Mouse (Mus musculus): ENCODE results near the gene 1600014C23Rik.

Gene 1600014C23Rik

DNA sequence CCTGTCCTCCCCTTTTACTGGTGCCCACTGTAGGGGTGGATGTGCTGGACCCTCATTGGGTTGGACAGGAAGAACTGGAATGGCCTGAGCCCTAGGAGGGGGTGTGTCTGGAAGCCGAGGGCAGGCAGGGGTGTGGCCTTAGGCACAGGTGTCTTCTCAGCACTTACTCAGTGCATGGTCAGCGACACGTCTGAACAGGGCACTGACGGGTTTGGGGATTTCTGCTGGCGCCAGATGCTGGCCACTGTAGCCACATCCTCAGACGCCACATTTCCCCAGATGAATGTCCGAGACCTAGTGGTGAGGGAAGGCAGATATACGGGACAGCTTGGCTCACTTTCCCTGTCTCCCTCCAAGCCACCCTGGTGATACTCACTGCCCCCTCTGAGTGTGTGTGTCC lies 18.4 kb upstream of the 1600014C23Rik start:
- DNase-seq (ENCODE audit: low spot score in 2 of 2) = no peak

DNA sequence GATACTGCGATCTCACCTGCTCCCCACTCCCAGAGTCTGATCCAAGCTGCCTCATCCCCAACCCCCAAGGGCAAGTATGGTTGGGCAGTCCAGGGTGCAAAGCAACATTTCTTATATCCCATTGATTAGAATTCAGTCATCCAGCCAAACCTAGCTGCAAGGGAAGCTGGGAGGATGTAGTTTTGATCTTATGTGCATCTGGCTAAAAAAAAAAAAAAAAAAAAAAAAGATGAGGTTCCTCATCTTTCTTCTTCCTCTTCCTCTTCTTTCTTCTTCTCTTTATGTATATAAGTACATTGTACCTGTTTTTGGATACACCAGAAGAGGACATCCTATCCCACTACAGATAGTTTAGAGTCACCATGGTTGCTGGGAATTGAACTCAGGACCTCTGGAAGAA lies 17.7 kb upstream of the 1600014C23Rik start:
- no peak for DNase-seq (ENCODE audit: low spot score in 2 of 2)

- DNase-seq (ENCODE audit: low spot score in 2 of 2) = no peak
Observed at GRCm38 (mm10) chr17:45749100-45749499, 15.5 kb upstream of the 1600014C23Rik start.

DNA sequence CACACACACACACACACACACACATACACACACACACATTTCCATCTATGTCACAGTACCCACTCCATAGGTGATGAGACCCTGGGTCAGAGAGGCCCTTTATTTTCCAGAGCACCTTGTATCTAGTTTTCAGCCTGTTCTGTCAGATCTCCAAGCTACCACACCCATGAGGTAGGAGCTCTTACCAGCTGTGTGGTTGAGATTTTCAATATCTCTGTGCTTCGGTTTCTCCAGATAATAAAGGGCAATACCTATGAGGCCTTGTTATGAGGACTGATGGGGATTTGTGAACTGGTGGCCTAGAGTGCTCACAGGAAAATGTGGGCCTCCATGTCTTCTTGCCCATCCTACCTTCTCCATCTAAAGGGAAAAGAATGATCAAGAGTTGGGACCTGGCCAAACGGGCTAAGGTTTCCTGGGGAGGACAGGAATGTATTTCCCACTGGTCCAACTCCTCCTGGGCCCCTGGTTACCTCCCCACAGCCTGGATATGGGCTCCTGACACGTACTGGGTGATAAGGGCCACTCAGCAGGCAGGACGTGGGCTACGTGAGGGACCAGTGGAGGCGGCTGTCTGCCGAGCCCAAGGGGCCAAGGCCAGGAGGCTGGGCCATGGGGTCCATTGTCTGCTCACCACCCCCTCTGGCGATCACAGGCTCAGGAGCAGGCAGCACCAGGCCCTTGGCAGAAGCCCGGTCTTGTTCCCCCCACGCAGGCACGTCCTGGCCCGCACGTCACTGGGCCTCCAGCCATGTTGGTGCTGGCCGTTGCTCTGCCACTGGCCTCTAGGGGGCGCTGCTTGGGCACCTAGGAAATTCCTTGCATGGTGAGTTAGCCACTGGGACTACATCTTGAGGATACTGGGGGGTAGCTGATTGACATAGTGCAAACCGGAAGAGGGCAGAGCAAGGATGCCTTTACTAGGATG lies 14.5 kb upstream of the 1600014C23Rik start:
- DNase-seq (ENCODE audit: low spot score in 2 of 2) = no peak

DNA sequence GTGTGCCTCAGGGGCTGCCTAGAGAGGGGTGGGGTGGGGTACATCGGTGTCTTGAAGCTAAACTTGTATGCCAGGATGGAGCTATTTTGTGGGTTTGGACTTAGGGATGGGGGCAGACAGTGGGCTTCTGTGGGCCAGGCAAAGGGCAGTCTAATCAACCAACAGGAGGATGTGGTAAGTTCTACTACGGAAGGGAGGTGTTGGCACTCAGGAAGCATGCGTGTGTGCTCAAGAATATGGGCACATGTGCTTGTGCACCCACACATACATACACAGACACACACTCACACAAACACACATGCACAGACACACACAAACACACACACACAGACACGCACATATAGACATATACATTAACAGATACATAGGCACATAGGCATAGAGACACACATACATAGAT lies 13.6 kb upstream of the 1600014C23Rik start:
- no peak for DNase-seq (ENCODE audit: low spot score in 2 of 2)

DNA sequence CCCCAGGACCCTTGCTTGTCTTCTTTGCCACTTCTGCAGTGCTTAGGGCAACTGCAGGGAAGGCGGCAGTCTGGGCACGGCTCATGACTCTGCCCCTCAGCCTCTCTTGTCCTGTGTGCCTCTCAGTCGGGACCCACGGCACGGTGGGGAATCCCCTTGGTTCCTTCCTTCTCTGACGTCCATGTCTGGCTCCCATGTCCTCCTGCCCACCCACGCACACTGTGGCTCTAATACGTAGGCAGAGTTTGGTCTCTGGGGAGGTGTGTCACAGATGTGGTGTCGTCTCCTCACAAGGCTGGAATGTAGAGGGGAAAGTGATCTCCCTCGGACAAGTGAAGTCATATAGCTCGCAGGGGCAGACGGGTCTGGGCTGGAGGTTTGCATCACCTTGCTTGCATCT lies 13.1 kb upstream of the 1600014C23Rik start:
- DNase-seq (ENCODE audit: low spot score in 2 of 2) = no peak

- no peak for DNase-seq (ENCODE audit: low spot score in 2 of 2)
Observed at GRCm38 (mm10) chr17:45745629-45746028, 12.0 kb upstream of the 1600014C23Rik start.

GRCm38 (mm10) chr17:45742371-45743147 lies 8.9 kb upstream of the 1600014C23Rik start:
- no peak for DNase-seq (ENCODE audit: low spot score in 2 of 2)

GRCm38 (mm10) chr17:45737078-45737601 lies 3.5 kb upstream of the 1600014C23Rik start:
- DNase-seq (ENCODE audit: low spot score in 2 of 2) = peak in 1 of 2 experiments; percentile 15

- DNase-seq (ENCODE audit: low spot score in 2 of 2) = peak; percentile 67 to 73
Observed at GRCm38 (mm10) chr17:45736311-45737077, 2.9 kb upstream of the 1600014C23Rik start.

DNA sequence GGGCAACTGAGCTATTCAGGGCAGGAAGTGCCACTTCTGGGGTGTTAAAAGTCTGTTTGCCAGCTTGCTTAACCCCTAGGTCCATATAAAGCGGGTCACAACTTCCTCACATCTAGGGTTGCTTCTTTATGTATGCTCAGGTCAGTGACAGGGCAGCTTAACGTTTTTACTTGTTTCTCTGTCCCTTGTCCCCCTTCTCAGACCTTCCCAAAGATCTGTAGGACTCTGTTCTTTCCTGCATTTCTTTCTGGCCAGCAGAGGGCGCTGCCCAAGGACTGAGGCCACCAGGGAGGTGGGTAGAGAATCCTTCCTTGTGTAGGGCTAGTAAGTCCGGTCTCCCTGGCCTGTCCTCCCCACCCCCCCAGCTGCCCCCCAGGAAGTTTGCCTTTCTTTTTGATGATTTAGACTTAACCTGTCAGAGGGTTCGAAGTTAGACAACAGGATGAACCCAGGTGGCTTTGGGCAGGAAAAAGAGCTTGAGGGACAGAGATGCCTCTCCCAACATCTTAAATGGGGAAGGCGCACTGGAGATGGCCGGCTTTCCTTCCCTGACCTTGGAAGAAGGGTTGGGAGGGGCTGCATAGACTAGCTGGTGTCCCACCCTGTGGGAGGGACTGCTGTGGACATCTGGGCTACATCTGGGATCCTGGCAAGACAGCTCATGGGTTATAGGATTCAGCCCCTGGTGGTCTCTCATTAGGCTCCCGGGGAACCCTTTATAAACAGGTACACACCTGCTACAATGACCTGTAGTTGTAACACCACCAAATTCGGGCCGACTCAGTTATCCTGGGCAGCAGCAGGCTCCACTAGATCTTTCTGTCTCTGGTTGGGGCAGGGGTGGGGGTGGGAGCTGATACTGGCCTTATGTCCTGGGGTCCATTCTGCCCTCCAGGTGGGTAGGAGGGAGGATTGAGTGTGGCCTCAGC lies 2.0 kb upstream of the 1600014C23Rik start:
- peak; percentile 78 to 82 for DNase-seq (ENCODE audit: low spot score in 2 of 2)

GRCm38 (mm10) chr17:45734881-45735280 lies 1.2 kb upstream of the 1600014C23Rik start:
- no peak for DNase-seq (ENCODE audit: low spot score in 2 of 2)

DNA sequence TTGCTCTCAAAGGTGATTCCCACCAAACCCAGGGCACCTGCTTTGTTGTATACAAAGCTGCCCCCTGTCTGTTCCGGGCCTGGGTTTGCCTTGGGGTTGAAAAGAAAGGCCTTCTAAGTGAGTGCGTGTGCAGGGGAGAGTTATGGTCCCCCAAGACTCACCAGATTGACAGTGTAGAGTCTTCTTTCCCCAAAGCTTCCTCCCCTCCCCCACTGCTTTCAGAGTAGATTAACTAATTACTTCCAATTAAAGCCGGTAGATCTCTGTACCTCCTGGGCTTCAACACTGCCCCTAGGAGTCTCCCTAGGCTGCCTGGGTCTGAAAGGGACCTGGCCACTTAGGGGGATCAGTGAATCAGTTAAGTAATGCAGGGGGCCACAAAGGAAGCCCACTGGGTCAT lies 689 bp upstream of the 1600014C23Rik start:
- no peak for DNase-seq (ENCODE audit: low spot score in 2 of 2)

DNA sequence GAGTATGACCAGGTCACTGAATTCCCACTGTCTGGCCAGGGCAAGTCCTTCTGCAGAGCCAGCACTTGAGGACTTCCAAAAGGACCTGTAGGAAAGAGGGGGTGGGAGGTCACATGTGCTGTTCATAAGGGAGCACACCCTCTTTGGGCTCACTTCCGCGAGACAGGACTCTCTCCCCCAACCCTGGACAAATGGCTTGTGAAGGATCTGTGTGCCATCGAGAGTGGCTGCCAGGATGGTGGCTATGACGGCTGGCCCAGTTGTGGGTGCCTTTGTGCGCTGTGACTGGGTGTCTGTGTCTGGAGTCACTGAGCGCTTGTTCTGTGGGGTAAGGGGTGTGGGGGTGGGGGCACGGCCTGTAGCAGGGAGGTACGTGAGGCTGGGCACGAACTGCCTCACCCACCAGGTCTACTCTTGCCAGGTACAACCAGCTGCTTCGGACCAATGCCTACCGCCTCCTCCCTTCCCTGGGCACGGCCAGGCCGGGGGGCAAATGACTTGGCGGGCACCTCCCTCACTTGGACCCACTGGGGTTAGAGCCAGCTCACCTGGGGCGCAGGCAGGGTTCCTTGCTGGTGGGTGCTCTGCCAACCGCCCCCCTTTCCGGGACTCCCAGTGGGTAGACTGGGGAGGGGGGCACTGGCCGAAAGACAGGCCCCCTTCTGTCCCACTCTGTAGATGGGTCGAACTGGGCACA lies 458 bp downstream of the 1600014C23Rik start:
- DNase-seq (ENCODE audit: low spot score in 2 of 2) = no peak

DNA sequence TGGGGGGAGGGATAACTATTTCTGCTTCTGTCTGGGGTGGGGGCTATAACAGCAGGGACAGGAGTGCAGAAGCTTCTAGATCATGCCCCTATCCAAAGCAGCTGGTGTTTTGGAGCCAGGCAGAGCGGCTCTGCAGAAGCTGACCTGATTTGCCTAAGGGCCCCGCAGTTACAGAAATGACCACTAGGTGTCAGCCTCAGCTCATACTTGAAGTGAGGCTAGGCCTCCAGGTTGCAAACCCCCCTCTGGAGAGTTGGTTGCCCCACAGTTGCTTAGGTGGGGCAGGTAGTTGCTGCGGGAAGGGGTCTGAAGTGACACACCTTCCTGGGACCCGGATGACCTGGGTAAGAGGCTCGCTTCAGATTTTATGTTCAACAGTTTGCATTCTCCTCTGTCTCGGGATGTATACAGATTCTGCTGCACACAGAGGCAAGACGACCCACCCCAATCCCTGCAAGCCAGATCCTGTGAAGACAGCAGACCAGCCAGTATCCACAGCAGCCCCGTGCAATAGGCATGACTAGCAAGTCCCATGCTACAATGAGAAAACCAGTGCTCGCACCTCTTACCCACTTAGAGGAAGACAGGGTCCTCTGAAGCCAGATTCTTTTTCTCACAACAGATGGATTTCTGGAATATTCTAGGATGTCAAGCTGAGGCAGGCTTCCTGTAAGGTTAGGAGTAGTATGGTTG lies 2.3 kb downstream of the 1600014C23Rik start:
- peak; percentile 80 to 83 for DNase-seq (ENCODE audit: low spot score in 2 of 2)

DNA sequence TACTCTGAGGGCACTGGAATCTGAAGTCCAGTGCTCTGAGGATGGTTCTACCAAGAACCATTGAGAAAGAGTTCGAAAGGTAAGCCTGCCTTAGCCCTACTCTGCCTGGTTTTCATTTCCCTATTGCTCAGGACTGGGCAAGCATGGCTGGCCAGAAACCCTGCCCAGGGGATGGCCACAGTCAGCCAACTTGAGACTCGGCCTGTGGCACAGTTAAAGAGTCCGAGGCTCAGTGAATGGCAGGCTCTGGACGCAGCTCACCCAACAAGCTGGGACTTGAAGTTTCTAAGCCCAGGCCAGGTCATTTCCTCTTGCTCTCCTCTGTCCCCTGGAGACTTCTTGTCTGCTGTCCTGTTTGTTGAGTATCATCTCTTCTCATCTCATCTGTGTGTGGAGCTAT lies 2.9 kb downstream of the 1600014C23Rik start:
- DNase-seq (ENCODE audit: low spot score in 2 of 2) = peak; percentile 19 to 55

DNA sequence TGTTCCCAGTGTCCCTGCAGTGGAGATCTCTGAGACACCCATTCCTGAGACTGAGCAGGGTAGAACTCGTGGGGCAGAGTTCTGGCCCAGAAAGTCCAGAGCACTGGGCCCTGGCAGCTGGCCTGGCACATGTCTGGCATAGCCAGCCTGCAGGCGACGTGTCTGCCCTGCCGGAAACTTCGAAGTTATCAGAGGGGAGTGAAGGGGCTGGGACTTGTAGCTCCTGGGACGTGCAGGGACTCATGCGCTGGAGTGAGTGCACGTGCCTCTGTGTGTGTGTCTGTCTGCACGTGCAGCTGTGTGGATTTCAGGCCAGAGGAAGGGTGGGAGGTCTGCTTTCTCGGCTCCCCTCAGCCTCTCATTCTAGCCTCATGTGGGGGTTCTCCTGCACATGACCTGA lies 4.3 kb downstream of the 1600014C23Rik start:
- no peak for DNase-seq (ENCODE audit: low spot score in 2 of 2)

- no peak for DNase-seq (ENCODE audit: low spot score in 2 of 2)
Observed at GRCm38 (mm10) chr17:45727983-45728723, 5.5 kb downstream of the 1600014C23Rik start.

- no peak for DNase-seq (ENCODE audit: low spot score in 2 of 2)
Observed at GRCm38 (mm10) chr17:45727481-45727880, 6.2 kb downstream of the 1600014C23Rik start.

Data from urinary bladder, postnatal 36 days (tissue).